Mouse (Mus musculus): ENCODE results near the gene Slc25a54. TPM values are rescaled to one million over a fixed set of nuclear protein-coding genes. Genes with fewer than 3 reads are reported as not detected.

Gene Slc25a54
- polyA plus RNA-seq (2015; fragmentation: Nextera tagmentation; extraction: Ambion mirVana): not detected in 2 replicates

DNA sequence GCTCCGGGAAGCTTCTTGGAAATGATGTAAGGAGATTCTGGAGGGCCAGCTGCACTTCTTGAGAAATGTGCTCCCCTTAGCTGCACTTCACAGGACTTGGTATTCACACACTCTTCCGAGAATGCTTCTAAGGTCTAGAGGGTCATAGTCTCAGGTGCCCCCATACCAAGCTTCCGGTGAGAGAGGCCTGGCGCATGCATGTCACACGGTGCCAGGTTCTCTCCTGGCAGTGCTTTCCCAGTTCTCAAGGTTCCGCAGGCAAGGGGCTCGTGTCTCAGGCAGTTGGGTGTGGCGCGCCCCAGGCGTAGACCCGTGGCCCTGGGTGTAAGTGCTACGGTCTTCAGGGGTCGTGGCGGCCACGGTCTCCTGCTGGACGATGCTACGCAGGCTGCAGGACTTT is at the start of gene Slc25a54:
TSS of gene Slc25a54 (plus strand) at position 301 of the 400 bp plus-strand sequence.
- H3K4me1 ChIP-seq (replicated peaks; ENCODE audit: insufficient read depth, low read length): no peaks in the 10 kb centered on the region
- WGBS: 92% methylated on average over 17 of the region's 17 CpGs
- no peak for ATAC-seq (replicated peaks; ENCODE audit: low FRiP score, low read depth)

DNA sequence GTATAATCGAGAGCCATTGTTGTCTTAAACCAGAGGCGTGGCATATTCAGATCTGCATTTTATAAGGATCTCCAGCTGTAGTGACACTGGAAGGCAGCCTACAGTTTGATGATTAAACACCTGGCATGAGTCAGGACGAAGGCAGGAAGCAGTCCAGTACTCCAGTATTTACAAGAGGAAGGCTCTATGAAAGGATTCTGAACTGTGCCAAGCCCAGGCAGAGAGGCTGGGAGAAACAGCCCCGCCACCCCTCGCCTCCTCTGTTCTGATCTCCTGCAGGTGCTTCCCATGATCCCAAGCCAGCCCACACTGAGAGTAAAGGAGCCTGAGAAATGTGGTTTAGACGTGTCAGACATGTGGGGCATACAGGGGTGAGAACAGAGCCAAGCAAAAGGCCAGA is 49.5 kb upstream of the Slc25a54 start:
- no peak overlapping the region for H3K9ac ChIP-seq (ENCODE audit: low read depth, low read length)
- H3K9me3 ChIP-seq (replicated peaks; ENCODE audit: low read length): no peaks in the 10 kb centered on the region
- 0 out of 2 replicates have a peak, but pooled peaks cover 6% of the 10 kb centered on the region for H3K4me1 ChIP-seq (replicated peaks; ENCODE audit: insufficient read depth, low read length)
- no peaks in the 10 kb centered on the region for H3K36me3 ChIP-seq (ENCODE audit: insufficient read depth, low read length)
- H3K27ac ChIP-seq: no peak overlapping the region
- DNase-seq (ENCODE audit: low spot score) (peak; percentile 57), ATAC-seq (replicated peaks; ENCODE audit: low FRiP score, low read depth) (no peak)
- no peak overlapping the region for H3K4me2 ChIP-seq (ENCODE audit: low read length)
- no peak overlapping the region for H3K4me3 ChIP-seq (replicated peaks; ENCODE audit: low read depth, low read length)
- no peak for TF ChIP-seq CTCF (IDR thresholded peaks at IDR 0.05; ENCODE audit: low read depth)
- no peaks in the 10 kb centered on the region for H3K27me3 ChIP-seq (ENCODE audit: insufficient read depth, low read length)
- 37% methylated on average over 6 of the region's 6 CpGs for WGBS

More for the DNA sequence above, at the start of gene Slc25a54:
- Histone ChIP-seq H3K9ac (ENCODE audit: low read depth, low read length) (no peak within 1 kb of the TSS), H3K4me3 (replicated peaks; ENCODE audit: low read depth, low read length) (no peak within 1 kb of the TSS), H3K36me3 (ENCODE audit: insufficient read depth, low read length) (no peaks in the 10 kb centered on the region), H3K27ac (no peak within 1 kb of the TSS), H3K27me3 (ENCODE audit: insufficient read depth, low read length) (no peaks in the 10 kb centered on the region), H3K4me2 (ENCODE audit: low read length) (no peak within 1 kb of the TSS), H3K9me3 (replicated peaks; ENCODE audit: low read length) (no peaks in the 10 kb centered on the region)
- no peak for TF ChIP-seq CTCF (IDR thresholded peaks at IDR 0.05; ENCODE audit: low read depth)
- DNase-seq (ENCODE audit: low spot score): no peak

DNA sequence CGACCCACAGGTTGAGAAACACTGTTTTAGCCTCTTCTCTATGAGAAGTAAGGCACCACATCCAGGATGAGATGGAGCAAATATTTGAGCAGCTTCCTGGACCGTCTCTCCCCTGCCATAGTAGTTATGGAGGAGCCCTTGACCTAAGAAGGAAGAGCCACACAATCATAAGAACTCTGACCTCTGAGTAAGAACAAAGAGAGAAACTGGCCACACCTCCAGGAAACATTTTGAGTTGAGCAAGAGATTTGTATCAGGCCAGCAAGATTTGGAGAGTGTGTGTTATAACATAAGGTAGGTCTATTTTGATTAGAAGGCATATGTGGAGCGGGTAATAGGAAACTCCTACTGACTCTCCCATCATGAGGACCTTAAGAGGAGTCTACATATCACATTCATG is 48.6 kb upstream of the Slc25a54 start:
- 0 out of 2 replicates have a peak, but pooled peaks cover 2% of the 10 kb centered on the region for H3K4me1 ChIP-seq (replicated peaks; ENCODE audit: insufficient read depth, low read length)
- no peak overlapping the region for H3K4me3 ChIP-seq (replicated peaks; ENCODE audit: low read depth, low read length)
- H3K9ac ChIP-seq (ENCODE audit: low read depth, low read length): no peak overlapping the region
- no peak for DNase-seq (ENCODE audit: low spot score)
- no peak overlapping the region for H3K4me2 ChIP-seq (ENCODE audit: low read length)
- no peak for ATAC-seq (replicated peaks; ENCODE audit: low FRiP score, low read depth)
- no peaks in the 10 kb centered on the region for H3K9me3 ChIP-seq (replicated peaks; ENCODE audit: low read length)
- 80% methylated on average over 3 of the region's 3 CpGs for whole genome bisulfite sequencing
- no peaks in the 10 kb centered on the region for H3K36me3 ChIP-seq (ENCODE audit: insufficient read depth, low read length)
- H3K27ac ChIP-seq: no peak overlapping the region
- H3K27me3 ChIP-seq (ENCODE audit: insufficient read depth, low read length): no peaks in the 10 kb centered on the region
- no peak for TF ChIP-seq CTCF (IDR thresholded peaks at IDR 0.05; ENCODE audit: low read depth)

DNA sequence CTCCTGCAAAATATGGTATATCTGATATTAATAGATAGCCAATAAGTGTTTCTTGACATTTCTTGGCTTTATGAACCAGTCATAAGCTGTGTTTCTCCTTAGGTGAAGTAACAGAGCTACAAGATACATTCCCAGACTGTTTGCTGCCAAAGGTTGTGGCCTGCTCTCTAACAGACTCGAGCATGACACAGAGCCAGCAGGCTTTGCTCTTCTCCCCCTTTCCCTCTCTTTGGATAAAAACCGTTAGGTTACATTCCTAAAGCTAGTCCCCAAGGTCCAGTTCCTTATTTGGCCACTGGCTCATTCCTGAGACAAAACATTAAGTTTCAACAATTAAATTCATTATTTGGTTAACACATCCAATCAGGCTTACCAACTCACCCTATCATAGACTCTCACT is 48.0 kb upstream of the Slc25a54 start:
- H3K36me3 ChIP-seq (ENCODE audit: insufficient read depth, low read length): no peaks in the 10 kb centered on the region
- no peaks in the 10 kb centered on the region for H3K9me3 ChIP-seq (replicated peaks; ENCODE audit: low read length)
- H3K27me3 ChIP-seq (ENCODE audit: insufficient read depth, low read length): no peaks in the 10 kb centered on the region
- WGBS: 43% methylated on average over 2 of the region's 2 CpGs
- H3K9ac ChIP-seq (ENCODE audit: low read depth, low read length): no peak overlapping the region
- H3K4me3 ChIP-seq (replicated peaks; ENCODE audit: low read depth, low read length): no peak overlapping the region
- no peak for ATAC-seq (replicated peaks; ENCODE audit: low FRiP score, low read depth)
- peak; percentile 26 for DNase-seq (ENCODE audit: low spot score)
- H3K4me2 ChIP-seq (ENCODE audit: low read length): no peak overlapping the region
- no peak overlapping the region for H3K27ac ChIP-seq
- no peak for TF ChIP-seq CTCF (IDR thresholded peaks at IDR 0.05; ENCODE audit: low read depth)
- no peaks in the 10 kb centered on the region for H3K4me1 ChIP-seq (replicated peaks; ENCODE audit: insufficient read depth, low read length)

DNA sequence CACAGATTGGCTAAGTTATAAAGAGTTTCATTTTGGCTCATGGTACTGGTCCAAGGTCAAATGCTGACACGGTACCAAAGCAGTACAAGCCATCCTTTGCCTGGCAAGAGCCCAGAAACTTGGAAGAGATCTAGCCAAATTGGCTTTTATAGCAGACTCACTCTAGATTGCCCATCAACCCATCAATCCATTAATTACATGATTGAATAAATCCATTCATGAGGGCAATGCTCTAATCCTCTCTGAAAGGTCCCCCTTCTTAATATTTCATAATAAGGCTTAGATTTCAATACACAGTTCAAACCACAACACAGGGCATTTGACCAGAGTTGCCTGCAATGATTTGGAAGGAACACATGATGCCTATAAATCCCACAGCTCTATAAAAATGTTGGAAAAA is 45.9 kb upstream of the Slc25a54 start:
- WGBS: 78% methylated on average over 1 of the region's 1 CpGs
- Histone ChIP-seq H3K4me3 (replicated peaks; ENCODE audit: low read depth, low read length) (no peak overlapping the region), H3K9me3 (replicated peaks; ENCODE audit: low read length) (no peaks in the 10 kb centered on the region), H3K36me3 (ENCODE audit: insufficient read depth, low read length) (no peaks in the 10 kb centered on the region), H3K27me3 (ENCODE audit: insufficient read depth, low read length) (no peaks in the 10 kb centered on the region), H3K4me1 (replicated peaks; ENCODE audit: insufficient read depth, low read length) (no peaks in the 10 kb centered on the region), H3K4me2 (ENCODE audit: low read length) (no peak overlapping the region), H3K27ac (no peak overlapping the region), H3K9ac (ENCODE audit: low read depth, low read length) (no peak overlapping the region)
- ATAC-seq (replicated peaks; ENCODE audit: low FRiP score, low read depth) (no peak), DNase-seq (ENCODE audit: low spot score) (no peak)
- TF ChIP-seq CTCF (IDR thresholded peaks at IDR 0.05; ENCODE audit: low read depth): no peak

DNA sequence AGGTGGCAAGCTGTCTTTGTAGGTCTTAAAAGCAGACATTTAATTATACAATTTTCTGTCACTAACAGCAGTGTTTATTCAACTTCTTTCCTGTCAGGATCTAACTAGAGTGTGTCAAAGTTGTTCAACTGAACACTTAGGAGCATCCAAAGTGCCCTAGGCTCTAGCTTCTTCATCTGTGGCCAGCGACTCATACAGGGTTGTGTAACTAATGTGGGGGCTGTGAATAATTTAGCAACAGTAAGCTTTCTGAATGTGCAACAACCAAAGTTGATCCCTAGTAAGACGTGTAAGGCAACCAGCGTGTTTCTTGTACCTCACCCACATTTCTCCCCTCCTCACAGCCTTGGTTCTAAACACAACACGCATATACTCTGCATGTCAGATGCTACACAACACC is 39.4 kb upstream of the Slc25a54 start:
- no peak overlapping the region for H3K27ac ChIP-seq
- H3K4me2 ChIP-seq (ENCODE audit: low read length): no peak overlapping the region
- no peak for DNase-seq (ENCODE audit: low spot score)
- no peak overlapping the region for H3K9ac ChIP-seq (ENCODE audit: low read depth, low read length)
- no peaks in the 10 kb centered on the region for H3K27me3 ChIP-seq (ENCODE audit: insufficient read depth, low read length)
- no peak overlapping the region for H3K4me3 ChIP-seq (replicated peaks; ENCODE audit: low read depth, low read length)
- H3K9me3 ChIP-seq (replicated peaks; ENCODE audit: low read length): no peaks in the 10 kb centered on the region
- no peaks in the 10 kb centered on the region for H3K4me1 ChIP-seq (replicated peaks; ENCODE audit: insufficient read depth, low read length)
- no peak for ATAC-seq (replicated peaks; ENCODE audit: low FRiP score, low read depth)
- TF ChIP-seq CTCF (IDR thresholded peaks at IDR 0.05; ENCODE audit: low read depth): no peak
- no peaks in the 10 kb centered on the region for H3K36me3 ChIP-seq (ENCODE audit: insufficient read depth, low read length)
- 85% methylated on average over 4 of the region's 4 CpGs for WGBS

DNA sequence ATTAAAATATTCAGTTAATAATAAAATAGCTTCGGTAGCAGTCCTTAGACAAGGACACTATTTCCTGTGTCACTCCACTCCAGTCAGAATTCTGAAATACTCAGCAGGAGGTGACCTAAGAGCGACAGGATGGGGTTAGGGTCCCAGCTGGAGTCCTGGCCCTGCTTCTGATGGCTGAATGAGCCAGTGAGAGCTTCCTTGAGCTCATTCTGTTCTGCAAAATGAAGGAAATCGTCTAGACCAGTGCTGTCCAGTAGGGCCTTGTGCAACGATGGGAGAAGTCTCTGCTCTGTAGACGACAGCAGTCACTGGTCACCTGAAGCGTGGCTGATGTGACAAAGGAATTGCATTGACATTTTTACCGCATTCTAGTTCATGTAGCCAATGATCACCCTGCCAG is 36.9 kb upstream of the Slc25a54 start:
- H3K27me3 ChIP-seq (ENCODE audit: insufficient read depth, low read length): no peaks in the 10 kb centered on the region
- no peak overlapping the region for H3K4me3 ChIP-seq (replicated peaks; ENCODE audit: low read depth, low read length)
- H3K9ac ChIP-seq (ENCODE audit: low read depth, low read length): no peak overlapping the region
- ATAC-seq (replicated peaks; ENCODE audit: low FRiP score, low read depth): no peak
- no peak overlapping the region for H3K4me2 ChIP-seq (ENCODE audit: low read length)
- no peak for TF ChIP-seq CTCF (IDR thresholded peaks at IDR 0.05; ENCODE audit: low read depth)
- DNase-seq (ENCODE audit: low spot score): no peak
- H3K4me1 ChIP-seq (replicated peaks; ENCODE audit: insufficient read depth, low read length): no peaks in the 10 kb centered on the region
- H3K36me3 ChIP-seq (ENCODE audit: insufficient read depth, low read length): no peaks in the 10 kb centered on the region
- whole genome bisulfite sequencing: 72% methylated on average over 7 of the region's 7 CpGs
- no peaks in the 10 kb centered on the region for H3K9me3 ChIP-seq (replicated peaks; ENCODE audit: low read length)
- H3K27ac ChIP-seq: no peak overlapping the region
